Mouse (Mus musculus) naive thymus-derived CD4-positive, alpha-beta T cell, adult 2 months (primary cell): ENCODE measurements around the gene Heatr5b.
A peak's percentile ranks its signal among the peaks of the same experiment; 100 is the strongest.
"Not testable (repeated sequence)": the region's sequence is repeated elsewhere in the genome, so short reads cannot be mapped to it uniquely, and the experiment has no call there.

Source experiments
- DNase-seq: peaks from one replicate; pipeline ENCODE4 v3.0.0-alpha.2; 2011; ENCODE audit warnings: low read depth

Heatr5b gene

DNA sequence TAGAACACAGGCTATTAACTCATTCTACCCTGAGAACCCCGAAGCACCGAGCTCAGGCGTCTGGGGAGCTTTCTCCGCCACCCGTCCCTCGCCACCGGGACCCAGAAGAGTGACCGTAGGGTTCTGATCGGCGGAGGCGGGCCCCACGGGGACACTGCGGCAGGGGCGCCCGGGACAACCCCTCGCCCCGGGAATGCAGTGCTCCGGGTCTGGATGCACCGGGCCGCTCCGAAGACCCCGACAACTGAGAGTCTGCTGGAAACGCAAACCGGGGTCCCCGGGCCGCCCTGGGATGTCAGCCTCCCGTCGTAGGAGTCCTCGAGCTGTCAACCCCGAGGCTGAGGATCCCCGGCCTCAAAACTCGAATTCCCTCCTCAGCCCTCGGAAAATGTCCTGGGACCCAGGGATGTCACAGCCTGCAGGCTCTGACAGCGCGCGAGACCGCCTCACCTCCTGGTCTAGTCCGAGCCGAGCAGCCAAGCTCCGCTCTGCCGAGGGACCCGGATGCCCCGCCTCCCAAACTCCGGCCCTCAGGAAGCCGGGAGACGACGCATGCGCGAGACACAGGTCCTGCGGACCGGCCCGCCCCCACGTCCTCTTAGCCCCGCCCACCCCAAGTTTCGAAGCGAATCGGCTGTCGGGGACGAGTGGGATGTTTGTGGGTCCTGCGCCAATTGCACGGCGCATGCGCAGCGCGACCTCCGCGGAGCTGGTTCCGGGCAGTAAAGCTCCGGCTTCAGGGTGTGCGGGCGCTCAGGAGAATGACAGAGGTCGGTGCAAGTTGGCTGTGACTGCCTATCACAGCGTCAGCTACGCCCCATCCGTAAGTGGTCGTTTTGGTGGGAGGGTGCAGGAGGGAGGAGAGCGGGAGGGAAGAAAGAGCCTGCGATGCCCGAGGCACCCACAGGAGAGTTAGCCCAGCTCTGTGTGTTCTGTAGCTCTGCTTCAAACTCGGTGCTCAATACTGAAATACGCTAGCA, at the start of gene Heatr5b, which contains the start of gene Gpatch11:
Heatr5b (minus strand) TSS at position 509 of the 980 bp plus-strand sequence.
Gpatch11 (plus strand) TSS at position 712 of the 980 bp plus-strand sequence.
- peak; percentile 97 for DNase-seq

DNA sequence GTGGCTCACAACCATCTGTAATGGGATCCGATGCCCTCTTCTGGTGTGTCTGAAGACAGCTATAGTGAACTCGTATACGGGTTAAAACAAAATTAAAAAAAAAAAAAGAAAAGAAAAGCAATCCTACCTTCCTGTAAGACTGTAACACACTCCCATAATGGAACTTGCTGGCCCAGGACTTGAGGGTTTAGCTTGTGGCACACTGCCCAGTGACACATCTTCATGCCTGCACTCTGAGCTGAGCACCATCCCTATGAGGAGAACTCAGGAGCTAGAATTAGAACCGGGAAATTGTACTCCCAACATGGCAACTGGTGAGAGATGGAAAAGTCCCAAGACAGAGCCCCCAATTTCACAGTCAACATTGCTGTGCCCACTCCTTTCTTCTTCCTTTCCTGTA, 48.1 kb upstream of the Heatr5b start:
- no peak for DNase-seq

DNA sequence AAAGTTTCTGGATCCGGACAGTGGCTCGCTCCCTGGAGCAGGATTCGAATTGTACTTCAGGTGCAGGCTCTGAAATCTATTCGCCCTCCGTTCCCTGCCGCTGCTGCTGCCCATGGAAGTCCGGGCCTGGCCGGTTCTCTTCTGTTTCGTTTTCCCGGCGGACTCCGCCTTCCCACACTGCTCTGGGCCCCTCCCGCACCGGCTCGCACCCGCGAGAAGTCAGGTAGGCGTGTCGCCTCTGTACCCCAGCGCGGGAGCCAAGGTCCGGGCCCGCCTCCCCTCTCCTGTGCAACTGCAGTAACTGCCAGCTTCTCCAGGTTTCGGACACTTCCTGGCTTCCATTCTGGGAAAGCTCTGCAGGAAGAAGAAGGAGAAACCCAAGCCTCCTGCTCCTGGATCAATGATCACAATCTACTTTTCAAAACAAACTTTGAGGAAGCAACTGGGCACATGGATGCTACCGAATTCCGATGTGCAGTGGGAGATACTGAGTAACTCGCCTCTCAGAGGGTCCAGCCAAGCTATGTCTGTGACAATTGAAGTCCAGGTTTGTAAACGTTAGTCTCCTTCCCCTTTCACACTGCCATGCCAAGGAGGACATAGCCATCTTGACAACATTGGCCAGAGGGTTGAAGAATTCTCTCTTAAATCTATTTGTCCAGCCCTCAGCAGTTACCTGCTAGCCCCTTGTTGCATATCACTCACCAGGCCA, 47.4 kb upstream of the Heatr5b start, which contains the start of gene Eif2ak2:
Eif2ak2 (minus strand) TSS at position 173 of the 712 bp plus-strand sequence.
- DNase-seq: peak; percentile 46

DNA sequence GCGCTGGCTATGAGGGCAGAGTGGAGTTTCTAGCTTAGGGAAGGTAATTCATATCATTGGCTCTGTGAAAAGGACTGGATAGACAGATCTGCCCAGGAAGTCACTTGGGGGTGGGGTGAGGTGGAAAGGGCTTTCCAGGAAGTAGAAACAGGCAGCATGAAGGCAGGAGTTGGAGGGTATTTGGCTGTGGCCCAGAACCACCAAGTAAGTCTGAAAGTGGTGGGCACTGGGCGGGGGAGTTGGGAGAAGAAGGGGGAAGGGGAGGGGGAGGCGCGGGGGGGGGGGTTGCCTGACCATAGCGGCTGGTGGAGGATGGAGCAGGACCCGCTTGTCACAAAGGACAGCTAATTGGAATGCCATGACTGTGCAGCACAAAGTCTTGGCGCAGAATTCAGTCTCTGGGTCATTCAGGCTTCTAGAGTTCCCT, 46.7 kb upstream of the Heatr5b start:
- DNase-seq: peak; percentile 31

DNA sequence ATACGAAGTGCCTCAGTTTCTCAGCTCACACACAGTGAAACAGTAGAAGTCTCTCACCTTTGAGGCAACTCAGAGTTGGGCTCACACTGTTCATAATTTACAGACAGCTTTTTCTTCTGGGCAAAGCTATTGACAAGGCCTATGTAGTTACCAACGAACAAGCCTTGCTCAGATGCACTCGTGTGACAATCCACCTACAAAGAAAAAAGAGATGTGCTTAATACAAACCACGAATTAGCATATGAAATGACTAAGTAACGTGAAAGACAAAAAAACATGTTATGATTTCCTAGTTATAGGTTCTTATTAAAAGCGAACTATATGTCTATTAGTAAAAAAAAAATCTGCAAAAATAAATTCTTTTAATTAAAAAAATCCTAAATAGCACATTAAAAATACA, 38.7 kb upstream of the Heatr5b start:
- no peak for DNase-seq

DNA sequence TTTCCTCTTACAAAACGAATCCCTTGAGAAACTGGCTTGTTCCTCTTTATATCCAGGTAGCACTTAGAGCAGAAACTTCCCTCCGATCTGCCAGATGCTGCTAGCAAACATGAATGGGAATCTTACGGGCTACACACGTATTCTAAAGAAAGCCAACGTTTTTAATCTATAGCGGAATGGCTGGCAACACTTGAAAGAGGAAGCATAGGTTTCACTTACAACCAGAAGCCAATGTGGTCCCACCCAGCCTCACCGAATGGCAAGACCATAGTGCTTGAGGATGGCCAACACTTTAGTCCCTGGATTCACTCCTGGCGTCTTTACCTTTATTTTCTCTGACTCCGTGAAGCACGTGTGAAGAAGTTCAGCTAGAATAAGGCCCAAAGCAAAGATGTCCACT, 21.1 kb upstream of the Heatr5b start:
- no peak for DNase-seq

DNA sequence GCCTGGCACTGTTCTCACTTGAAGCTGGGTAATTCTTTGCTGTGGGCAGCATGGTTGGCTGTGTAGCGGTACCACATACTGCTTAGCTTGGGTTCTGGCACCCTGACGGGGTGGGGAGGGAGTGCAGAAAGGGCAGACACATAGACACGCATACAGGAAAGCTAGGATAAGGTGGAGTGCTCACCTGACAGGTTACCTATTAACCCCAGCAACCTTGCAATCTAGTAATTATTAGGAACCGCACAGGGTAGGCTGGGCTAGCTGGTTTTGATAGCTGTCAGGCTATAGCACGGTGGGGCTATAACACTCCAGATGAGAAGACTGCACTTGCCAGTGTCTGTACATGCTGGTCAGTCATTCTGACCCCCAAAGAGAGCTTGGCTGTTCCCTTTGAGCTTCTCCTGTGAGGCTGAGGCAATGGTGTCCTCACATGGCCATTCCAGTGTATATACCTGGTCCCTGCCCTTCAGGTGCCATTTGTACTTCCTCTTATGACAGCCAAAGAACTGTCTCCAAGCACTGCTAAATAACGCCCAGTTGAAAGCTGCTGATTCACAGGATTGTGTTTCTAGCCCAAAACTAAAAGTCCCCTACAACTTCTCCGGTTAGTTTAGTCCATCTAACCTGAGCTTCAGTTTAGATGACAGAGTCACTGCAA, 7.2 kb upstream of the Heatr5b start:
- DNase-seq: no peak

DNA sequence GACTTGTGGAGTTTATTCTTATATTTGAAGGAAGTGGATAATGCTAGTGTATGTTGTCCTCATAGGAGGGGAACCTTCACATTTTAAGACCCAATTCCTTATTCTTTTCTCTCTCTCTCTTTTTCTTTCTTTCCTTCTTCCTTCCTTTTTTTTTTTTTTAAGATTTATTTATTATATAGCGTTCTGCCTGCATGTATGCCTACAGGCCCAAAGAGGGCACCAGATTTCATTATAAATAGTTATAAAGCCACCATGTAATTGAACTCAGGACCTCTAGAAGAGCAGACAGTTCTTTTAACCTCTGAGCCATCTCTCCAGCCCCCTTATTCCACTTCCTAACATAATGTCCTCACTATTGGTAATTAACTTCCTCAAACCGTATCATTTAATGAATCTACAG, 892 bp upstream of the Heatr5b start:
- DNase-seq: no peak

DNA sequence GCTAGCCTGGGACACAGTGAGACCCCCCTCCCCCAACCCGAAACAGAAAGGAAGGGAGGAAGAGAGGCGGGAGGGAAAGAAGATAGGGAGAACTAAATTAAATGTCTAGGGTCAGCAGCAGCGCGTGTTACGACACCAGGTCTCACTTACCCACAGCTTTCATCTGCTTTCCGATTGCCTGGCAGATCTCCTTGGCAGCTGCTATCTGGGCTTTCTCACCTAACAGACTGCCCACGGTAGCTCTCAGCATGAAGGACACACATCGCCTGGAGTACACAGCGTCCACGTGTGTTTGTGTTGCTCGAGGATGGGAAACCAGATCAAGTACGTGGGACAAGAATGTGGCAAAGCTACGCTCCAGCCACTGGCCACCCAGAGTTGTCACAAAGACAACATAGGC, 10.8 kb downstream of the Heatr5b start:
- no peak for DNase-seq

DNA sequence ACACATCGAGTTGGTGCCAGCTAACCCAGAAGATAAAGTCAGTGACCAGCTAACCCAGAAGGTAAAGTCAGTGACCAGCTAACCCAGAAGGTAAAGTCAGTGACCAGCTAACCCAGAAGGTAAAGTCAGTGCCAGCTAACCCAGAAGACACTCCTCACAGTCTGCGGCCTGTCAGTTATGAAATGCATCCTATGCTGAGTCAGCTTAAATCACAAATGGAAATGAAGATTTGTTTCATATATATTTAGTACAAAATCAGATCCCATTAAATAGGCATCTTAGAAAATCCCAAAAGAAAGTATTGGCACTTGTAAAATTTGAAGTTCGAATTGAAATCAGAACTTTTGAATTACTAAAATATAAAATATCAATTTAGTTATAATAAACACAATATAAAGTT, 25.6 kb downstream of the Heatr5b start:
- DNase-seq: no peak

DNA sequence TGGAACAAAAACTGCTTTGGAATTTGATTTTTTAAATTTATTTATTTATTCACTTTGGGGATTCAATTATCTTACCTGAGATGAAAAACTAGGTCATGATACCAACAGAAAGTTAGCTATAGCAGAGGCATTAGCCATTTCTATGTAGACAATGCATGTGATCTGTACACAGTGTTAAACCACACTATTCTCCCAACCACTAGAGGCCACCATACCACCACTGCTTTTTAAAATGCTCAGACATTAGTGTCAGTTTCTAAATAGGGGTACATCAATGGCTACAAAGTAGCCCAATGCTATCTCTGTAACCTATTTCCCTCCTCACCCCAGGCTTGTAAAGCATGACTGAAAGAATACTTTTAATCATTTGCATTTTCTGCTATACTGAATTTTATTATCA, 26.1 kb downstream of the Heatr5b start:
- peak; percentile 42 for DNase-seq

DNA sequence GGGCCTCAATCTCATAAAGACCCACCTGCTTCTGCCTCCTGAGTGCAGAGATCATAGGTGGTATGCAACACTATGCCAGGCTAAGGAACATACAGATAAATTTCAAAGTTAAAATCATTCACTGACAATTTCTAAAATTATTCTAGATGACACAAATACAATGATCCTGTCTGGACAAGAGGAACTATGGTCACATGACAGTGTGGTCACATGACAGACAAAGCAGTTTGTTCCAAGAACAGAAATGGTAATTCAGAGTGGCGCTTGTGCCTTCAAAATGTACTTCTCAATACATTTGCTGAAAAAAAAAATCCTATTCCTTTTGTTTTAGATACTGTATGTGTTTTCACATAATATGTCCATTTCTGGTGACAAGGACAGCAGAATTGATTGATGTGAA, 37.9 kb downstream of the Heatr5b start:
- no peak for DNase-seq

DNA sequence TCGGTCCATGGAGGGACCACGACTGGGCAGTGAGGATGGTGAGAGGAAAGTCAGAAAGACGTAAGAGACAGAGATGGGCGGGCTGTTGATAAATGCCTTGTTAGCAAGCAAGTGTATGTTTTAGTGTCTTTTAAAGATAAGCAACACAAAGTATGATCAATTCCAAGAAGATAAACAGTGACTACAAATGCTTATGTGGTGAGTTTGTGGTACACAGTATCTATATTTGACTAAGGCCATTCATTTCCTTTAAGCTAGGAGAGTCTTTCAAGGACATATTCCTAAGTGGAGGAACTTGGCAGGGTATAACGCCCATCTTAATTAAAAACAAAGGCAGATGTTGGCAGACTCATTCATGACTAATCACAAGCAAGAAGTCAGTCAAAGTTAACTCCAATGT, 40.8 kb downstream of the Heatr5b start:
- no peak for DNase-seq

DNA sequence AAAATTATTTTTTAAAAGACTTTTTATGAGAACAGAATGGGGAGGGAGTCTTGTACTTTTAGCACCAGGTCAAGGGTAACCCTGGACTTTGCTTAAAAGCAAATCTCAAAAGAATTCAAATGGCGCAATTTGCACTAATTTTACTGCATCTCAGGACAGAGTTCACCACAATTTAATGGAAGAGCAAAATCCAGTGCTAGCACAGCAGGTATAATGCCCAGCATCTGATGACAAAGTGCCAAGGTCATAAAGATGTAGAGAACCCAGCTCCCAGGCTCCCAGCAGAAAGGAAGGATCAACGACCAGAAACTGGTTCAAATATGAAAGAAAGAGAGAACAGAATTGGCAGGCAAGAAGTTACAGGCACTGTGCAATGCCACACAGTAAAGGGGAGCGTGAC, 43.0 kb downstream of the Heatr5b start:
- DNase-seq: no peak

DNA sequence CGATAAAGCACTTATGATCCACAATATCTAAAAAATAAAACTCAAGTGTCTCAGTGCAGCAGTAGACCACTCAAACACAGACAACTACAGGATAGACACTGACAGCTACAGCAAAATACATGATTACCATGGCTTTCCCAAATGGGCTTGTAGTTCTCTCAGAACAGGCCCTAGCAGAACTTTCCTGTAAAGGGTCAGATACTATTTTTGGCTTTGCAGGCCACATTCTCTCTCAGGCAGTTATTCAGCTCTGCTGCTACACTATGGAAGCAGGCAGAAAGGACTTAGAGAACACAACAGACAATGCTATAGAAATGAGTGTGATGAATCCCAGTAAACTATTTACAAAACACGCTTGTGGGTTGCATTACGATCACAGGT, 43.5 kb downstream of the Heatr5b start:
- no peak for DNase-seq

DNA sequence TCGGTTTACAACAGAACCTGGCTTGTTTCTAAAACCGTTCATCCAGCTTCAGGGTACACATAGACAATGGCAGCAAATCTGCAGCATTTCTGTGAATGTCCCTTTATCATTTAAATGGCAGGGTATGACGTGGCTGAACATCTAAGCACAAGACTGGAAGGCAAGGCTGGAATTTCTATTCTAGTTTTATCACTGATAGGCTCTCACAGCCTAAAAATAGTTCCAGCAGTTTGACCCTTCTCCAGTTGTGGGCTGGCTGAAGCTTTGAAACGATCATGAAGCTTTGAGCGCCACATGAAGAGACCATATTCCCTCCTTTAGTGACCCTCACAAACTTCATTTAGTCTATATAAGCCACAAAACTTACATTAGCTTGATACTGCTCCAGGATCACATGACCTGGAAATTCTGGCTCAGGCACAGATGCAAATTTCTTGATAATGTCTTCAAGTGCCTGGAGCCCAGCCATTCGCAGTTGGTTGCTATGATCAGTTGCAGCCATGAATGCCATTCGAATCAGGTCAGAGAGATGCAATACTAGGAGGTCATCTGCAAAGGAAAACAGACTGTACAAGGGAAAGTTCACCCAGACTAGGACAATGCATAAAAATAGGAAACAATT, 44.0 kb downstream of the Heatr5b start:
- DNase-seq: no peak

DNA sequence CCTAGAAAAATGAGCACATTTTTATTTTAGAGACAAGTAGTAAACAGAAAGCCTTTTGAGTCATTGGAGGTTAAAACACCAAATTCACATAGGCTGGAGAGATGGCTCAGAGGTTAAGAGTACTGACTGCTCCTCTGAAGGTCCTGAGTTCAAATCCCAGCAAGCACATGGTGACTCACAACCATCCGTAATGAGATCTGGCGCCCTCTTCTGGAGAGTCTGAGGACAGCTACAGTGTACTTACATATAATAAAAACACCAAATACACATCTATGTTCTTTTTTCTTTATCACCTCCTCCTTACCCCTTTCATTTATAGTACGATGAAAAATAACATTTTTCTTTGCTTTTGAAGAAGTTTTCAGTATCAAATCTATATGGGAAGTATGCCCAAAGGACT, 46.9 kb downstream of the Heatr5b start:
- DNase-seq: not testable (repeated sequence)

DNA sequence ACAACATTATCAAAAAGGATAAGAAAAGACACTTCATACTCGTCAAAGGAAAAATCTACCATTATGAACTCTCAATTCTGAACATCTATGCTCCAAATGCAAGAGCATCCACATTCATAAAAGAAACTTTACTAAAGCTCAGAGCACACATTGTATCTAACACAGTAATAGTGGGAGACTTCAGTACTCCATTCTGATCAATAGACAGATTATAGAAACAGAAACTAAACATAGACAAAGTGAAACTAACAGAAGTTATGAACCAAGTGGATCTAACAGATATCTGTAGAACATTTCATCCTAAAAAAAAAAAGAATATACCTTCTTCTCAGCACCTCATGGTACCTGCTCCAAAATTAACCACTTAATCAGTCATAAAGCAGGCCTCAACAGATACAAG, 56.4 kb downstream of the Heatr5b start:
- DNase-seq: no peak

DNA sequence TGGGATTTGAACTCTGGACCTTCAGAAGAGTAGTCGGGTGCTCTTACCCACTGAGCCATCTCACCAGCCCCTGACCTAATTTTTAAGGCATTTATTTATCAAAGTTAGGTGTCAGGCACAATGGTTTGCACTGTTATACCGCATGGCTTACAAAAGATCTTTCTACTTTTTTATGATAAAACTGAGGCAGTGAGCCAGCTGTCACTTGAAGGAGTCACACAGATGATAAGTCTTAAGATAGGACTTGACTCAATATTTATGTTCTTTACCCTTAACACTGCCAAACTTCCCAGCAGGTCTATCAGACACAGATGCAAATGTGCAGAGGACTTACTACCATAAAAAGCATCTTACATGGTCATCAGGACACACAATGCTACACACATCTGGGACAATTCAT, 62.8 kb downstream of the Heatr5b start:
- no peak for DNase-seq

DNA sequence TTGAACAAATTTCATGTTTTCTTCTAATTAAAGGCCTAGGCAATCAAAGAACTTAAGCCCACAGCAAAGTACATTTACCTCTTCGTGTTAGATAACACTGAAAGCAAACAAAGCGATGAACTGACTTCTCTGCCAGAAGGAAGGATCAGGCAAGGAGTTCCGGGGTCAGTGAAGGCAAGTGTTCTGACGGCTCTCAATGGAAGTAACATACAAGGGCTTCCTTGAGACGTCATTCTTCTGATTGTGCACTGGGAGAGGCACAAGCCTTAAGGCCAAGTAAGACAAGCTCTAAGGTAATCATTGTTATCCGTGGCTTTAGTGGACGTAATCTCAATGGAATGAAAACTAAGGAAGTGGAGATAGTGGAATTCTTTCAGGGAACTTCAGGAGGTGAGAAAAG, 64.2 kb downstream of the Heatr5b start:
- DNase-seq: no peak

DNA sequence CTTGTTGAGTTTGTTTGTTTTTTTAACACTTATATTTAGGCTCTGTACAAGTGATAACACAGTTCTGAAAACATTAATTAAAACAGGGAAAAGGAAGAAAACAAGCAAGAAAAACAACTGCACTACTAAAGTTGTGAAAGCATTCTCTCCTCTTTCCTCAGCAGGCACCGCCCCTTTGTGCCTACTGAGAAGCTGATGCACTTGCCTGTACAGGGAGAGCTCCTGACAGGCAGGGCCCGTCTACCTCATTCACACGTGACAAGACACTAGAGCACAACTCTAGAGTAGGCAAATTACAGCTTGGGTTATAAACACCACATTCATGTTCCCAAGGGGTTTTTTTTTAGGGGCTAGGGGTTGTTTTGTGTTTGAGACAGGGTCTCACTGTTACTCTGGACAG, 65.8 kb downstream of the Heatr5b start:
- no peak for DNase-seq

DNA sequence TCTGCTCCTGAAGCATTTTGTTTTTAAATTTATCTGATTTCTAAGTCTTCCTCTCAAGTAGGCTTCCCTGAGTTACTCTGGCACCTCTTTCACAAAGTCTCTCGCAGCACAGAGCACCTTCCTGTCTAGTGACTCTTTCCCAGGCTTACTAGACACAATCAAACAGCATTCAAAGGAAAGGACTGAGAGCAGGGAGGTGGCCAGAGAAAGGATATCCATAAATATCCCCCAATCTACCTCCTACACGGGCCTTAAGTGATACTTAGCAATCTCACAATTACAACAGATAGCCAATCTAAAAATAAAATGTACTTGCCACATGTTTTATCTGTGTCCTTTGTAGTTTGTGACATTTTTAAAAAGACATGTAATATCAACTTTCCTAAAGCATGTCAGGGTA, 66.2 kb downstream of the Heatr5b start:
- DNase-seq: no peak
